Mouse (Mus musculus) layer of hippocampus, postnatal 14 days (tissue): ENCODE measurements around the gene Thrb. TPM values are rescaled to one million over a fixed set of nuclear protein-coding genes. Genes with fewer than 3 reads are reported as not detected.

Experiments
- DNase-seq, 2 experiments: peaks; one replicate each; pipeline ENCODE4 v3.0.0; 2021 to 2022; ENCODE audit warnings: low spot score in 2 of 2, mixed read lengths in 1 of 2
- total RNA-seq, 2 experiments: library from RNA; stranded (reverse); gene quantifications; 2 replicates each; pipeline ENCODE4 v1.2.3; 2021

Gene Thrb
- total RNA-seq, 2 experiments from 2014 or later = 29.3 to 40.4 TPM

DNA sequence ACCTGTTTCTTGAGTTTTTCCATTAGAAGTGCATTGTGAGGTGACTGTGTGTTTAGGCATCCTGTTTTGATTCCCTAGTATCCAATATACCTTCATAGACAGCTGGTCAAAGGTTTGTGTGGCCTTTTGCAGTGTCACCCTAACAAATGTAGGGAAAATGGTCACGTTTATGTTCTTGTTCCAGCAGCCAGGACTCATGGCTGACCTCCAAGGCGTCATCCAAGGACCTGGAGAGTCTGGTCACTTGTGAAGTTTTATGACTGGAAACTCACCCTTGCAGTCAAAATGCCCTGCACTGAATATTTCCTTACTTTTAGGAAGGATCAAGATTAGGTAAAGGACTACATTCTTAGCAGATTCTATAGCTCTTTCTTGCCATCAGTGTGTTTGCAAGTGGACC lies 114.3 kb downstream of the Thrb start:
- DNase-seq = no peak

- DNase-seq = no peak
These were observed 121.9 kb downstream of the Thrb start for GRCm38 (mm10) chr14:17781921-17782320.

DNA sequence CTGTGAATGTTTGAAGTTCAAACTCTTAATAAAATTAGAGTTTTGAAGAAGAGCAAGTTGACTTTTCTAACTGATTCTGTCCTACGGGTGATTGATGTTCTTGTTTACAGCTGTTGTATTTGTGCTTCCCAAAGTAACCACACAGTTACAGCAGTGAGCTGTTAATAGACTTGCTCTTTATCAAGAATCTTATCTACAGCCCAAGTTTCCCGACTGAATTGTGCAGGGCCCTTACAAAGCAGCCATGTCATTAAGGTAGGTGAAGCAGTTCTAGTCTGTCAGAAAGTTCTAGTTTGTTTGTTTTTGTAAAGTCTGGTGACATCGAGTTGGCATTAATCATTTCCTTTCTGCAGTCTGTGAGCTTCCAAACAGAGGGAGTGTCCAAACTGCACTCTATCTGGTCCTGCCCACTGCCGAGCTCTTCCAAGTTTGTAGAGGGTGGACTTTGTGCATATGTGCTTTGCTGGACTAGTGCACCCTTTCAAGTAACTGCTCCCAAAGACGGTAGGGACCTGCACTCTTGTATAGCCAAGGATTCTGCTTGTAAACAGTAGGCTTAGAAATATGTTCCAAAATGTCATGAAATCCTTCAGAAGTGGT lies 124.2 kb downstream of the Thrb start:
- no peak for DNase-seq

GRCm38 (mm10) chr14:17785370-17785769 lies 125.3 kb downstream of the Thrb start:
- no peak for DNase-seq

DNA sequence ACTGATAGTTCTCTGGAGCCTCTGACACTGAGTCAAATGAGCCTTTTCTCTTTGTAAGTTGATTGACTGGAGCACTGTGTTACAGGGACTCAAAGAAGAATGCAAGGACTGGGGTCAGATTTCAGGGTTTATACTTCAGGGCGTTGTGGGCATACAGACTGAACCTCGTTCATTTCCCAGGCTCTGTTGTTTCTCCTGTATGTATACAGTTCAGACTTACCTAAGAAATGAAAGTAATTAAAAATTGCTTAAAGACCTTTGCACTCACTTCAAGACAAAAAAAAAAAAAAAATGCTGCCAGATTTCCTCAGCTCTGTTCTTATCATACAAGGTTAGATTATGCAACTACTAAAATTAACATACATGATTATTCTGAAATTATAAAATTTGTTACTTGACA lies 126.2 kb downstream of the Thrb start:
- DNase-seq = no peak

DNA sequence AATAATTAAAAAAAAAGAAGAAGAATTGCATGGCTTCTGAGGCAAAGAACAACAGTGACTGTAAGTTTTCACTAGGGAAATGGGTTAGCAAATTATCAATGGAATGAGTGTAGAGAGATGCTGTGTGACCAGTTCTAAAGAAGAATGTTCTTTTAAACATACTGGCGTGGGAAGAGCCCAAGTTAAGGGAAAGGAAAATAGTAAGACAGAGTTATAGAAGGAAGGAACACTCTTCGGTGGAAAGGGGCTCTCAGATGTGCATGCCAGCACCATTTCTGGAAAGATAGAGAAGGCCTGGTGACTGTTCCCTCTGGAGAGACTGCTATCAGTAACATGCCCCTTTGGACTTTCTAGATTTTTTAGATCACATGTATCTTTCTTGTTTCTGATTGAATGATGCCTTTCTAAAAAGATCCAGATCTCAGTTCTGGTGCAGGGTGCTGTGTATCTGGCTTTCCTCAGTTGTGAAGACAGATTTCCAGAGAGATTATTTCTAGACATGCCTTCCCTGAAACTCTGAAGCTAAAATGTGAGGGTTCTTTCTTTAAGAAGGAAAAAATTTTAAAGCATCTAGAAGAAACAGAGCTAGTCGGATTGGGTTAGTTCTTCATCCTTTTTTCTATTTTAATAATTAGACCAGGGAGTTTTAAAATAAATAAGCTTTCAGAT lies 144.0 kb downstream of the Thrb start:
- no peak for DNase-seq

DNA sequence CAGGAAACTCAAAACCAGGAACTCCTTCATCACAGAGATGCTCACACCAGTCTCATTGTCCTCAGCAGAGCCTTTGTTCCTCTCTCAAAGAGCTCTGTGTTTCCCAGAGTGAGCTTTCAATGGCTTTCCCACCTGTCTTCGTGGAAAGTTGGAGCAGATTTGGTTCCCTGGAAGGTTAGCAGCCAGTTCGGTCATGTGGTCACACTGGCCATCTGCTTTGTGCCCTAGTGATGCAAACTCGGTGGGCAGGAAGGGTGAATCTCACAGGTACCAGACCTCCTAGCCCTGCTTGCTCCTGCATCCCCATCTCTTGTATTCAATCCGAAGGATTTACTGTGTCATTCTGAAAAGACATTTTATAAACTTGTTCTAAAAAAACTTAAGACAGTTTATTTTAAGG lies 151.0 kb downstream of the Thrb start:
- no peak for DNase-seq

GRCm38 (mm10) chr14:17812414-17812813 lies 152.4 kb downstream of the Thrb start:
- no peak for DNase-seq

- peak in 1 of 2 experiments; percentile 60 for DNase-seq
These were observed 155.0 kb downstream of the Thrb start for GRCm38 (mm10) chr14:17815103-17815502.

GRCm38 (mm10) chr14:17818086-17818485 lies 158.0 kb downstream of the Thrb start:
- peak in 1 of 2 experiments; percentile 29 for DNase-seq

- no peak for DNase-seq
These were observed 162.7 kb downstream of the Thrb start for GRCm38 (mm10) chr14:17822754-17823153.

- DNase-seq = peak; percentile 11 to 32
These were observed 167.3 kb downstream of the Thrb start for GRCm38 (mm10) chr14:17827401-17827800.

DNA sequence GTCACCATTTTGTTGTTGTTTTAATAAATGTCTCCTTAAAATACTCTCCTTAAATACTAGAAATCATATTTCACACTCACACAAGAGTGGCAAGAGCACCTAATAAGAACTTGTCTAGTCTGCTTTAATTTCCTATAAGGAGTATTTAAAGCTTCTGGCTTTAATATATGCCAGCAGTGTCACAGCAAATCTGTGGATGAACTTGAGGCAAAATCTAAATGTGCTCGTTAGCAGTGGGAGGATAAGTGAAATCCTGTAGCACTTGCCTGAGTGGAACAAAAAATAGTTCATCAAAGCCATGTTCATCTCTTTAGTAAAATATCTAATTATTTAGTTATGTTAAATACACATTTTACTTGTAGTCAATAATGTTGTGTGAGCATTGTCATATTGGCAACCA lies 175.7 kb downstream of the Thrb start:
- DNase-seq = no peak

- no peak for DNase-seq
These were observed 176.7 kb downstream of the Thrb start for GRCm38 (mm10) chr14:17836766-17837165.

- no peak for DNase-seq
These were observed 185.1 kb downstream of the Thrb start for GRCm38 (mm10) chr14:17845003-17845697.

GRCm38 (mm10) chr14:17845871-17846270 lies 185.8 kb downstream of the Thrb start:
- no peak for DNase-seq

GRCm38 (mm10) chr14:17846700-17847099 lies 186.6 kb downstream of the Thrb start:
- no peak for DNase-seq

DNA sequence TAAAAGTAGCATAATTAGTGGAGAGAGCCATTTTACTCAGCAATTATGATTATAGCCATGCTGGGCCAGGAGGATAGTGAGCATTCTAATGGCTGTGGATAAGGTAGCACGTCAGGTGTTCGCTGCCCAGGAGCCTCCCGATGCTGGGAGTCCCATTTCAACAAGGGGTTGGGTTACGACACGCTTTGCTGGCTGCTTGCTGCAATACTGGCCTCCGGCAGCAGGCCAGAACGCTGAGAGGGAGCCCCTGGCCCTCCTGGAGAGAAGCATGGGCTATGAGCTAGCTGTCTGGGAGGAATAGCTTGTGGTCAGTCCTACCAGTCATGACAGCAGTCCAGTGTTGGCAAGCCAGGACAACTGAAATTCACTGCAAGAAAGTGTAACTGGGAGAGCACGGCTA lies 187.2 kb downstream of the Thrb start:
- DNase-seq = no peak

DNA sequence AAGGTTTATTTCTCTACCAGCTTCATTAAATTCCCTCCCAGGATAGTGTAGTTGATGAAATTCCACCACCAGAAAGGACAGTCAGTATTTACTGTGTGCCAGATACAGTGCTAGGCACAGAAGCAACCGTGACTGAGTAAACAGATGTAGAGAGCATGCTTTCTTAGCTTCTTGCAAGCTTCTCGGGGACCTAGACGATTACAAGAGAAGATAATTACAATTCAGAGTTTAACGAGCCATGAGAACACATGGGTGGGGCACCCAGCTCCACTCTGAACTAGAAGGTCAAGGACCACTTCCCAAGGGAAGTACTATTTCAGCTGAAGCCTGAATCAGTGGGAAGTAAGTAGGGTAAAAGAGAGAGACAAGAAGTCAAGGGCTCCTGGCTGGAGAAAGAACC lies 190.3 kb downstream of the Thrb start:
- DNase-seq = no peak

DNA sequence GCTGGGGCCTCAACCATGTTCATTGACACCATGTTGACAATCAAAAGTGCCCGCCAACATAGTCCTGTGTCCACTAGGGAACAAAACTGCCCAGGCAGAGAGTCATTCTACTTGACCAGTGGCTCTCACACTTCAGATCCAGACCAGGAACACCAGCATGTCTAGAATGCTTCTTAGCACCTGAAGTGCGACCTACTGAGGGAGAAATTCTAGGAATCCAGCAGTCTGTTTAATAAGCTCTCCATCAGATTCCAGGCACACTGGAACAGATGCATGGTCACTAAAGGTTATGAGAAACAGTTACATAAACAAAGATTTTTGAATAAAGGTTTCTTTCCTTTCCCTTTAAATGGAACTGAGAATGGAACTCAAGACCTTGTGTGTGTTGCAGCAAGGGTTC lies 192.2 kb downstream of the Thrb start:
- DNase-seq = no peak

DNA sequence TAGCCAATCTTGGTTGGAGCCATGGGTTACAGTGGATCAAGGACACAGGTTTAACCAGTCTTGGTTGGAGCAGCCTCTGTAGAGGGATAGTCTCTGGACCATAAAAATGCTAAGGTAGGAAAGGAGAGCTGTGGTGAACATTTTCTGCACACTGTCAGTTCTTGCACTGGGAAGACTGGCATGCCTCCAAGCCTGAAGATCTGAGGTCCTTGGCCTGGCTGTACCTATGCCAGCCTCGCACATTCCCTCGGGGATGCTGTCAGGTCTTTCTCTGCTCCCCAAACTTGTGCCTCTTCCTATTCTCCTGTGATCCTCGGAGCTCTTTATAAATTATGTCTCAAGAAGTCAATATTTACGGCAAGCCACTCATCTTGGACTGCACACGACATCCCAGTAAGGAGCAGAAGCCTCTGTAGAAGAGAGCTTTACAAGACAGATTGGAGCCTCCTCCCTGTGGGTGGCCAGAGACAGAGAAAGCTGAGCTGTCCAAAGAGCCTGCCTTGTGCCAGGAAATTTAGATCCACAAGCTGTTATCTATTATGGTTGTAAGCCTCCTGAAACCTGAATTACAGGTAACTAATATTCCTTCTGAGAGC lies 199.8 kb downstream of the Thrb start:
- DNase-seq = no peak

- no peak for DNase-seq
These were observed 202.6 kb downstream of the Thrb start for GRCm38 (mm10) chr14:17862651-17863050.
